Mouse (Mus musculus) lung, postnatal 0 days (tissue): ENCODE results near the gene A930018P22Rik.

Experiments
- CTCF ChIP-seq: IDR thresholded peaks from 2 replicates; pipeline ENCODE4 v1.5.1; 2016; ENCODE audit warnings: antibody characterized with exemption, mild to moderate bottlenecking
- EP300 ChIP-seq: IDR thresholded peaks from 2 replicates; pipeline ENCODE4 v1.6.1; 2016; ENCODE audit warnings: antibody characterized with exemption, mild to moderate bottlenecking, control low read depth

DNA sequence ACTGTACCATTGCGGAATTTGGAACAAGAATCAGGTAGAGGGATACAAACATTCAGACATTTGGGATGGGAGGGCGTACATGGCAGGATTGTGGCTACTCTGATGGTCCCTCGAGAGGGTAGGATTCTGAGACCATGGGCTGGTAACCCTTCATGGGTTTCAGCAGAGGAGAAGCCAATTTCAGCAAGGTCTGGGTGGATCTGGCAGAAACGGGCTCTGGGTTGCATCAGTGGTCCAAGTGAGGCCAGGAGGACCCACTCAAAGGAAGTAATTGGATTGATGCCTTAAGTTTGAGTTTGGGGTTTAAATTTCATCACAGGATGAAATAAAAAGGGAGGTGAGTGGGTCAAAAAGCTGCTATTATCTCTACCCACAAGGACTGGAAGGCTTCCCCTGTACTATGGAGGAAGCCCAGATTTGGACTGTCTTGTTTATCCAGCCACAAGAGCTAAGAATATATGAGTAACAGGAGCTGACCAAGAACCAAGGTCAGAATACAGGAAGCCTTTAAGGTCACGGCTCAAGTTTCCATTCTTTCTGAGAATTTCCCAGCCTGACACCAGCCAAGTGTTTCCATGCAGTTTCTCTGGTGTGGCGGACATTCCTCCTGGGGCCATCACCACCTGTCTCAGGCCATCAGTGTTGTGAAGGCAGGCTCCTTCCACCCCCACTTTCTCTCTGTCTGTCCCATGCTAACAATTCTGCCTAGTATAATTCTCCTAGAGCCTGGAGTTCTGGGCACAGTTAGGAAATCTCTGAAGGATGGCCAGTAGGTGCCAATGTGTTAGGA lies 28.2 kb downstream of the A930018P22Rik start:
- no peak for TF ChIP-seq CTCF
- TF ChIP-seq EP300 = no peak
